Mouse (Mus musculus) skeletal muscle tissue, adult 2 months (tissue): Measurements from ENCODE around the gene Fhit.
A peak's percentile ranks its signal among the peaks of the same experiment; 100 is the strongest.

Experiments
- DNase-seq: peaks from one replicate; pipeline ENCODE4 v3.0.0-alpha.2; 2012; ENCODE audit warnings: low read depth, low spot score

Gene Fhit

DNA sequence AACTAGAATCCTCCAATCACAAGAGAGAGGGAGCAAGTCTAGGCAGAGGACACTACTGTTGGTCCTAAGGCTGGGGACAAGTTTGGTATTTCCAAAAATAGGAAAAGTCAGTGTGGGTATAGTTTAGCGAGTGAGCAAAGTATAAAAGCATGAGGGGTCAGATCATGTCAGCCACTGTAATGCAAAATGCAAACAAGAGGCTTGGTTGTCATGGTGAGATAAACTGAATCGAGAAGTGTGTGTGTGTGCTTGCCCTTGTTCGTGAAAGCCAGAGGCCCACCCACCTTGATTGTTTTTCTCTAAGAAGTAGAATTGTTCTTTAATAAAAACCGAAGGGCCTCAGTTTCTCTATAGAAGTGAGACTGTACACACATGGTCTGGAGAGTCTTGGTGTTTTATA, 1465.8 kb downstream of the Fhit start:
- DNase-seq, result no peak

DNA sequence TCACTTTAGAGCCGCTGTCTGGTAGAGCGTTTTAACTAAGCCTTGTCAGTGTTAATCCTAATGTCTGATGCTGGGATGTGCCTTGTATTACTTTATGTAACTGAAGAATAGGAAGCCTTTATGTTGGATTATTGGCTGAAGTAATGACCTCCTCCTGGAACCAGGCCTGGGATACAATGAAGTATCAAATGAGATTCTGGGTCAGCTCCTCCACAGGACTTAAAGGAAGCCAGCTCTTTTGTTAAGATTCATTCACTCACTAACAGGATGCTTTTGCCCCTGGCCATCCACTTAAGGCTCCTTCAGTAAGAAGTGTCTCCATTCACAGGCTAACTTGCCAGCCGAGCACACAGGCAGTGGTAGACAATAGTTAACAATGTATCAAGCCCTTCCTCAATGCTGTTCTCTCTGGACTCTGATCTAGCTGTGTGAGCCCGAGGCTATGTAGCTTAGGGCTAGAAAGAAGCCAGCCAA, 1466.6 kb downstream of the Fhit start:
- no peak for DNase-seq

GRCm38 (mm10) chr14:9688664-9689257, 1473.1 kb downstream of the Fhit start:
- DNase-seq, result no peak

DNA sequence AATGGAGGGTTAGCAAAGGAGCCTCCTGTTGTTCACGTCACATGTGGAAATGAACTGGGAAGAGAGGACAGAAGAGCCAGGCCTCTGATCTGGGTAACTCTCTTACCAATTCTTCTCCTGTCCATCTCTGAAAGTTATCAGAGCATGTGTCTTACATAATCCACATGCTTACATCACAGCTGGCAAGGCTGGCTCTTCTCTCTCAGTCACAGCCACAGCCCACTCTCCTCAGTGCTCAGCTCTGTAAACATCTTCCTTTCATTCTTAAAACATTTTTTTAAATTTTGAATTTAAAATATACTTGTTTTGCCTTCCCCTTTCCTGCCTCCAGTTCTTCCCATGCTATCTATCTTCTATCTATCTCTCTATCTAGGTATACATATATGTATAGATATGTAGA, 1477.5 kb downstream of the Fhit start:
- peak; percentile 11 for DNase-seq

DNA sequence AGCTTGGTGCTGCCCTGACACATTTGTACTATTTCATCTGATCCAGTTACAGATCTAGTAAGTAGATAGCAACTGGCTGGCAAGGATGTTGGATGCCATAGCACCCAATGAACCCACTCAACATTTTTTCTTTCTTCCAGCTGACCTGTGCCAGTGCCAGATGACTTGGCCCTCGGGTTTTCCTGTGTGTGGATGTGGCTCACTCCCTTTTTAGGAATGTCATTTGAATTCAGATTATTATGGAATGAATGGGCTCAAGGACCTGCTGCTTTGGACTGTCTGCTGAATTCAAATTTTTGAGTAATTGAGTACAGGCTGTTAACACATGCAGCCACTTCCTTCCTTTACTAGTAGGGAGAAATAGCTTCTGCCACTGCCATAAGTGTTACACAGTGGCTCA, 1489.1 kb downstream of the Fhit start:
- no peak for DNase-seq

DNA sequence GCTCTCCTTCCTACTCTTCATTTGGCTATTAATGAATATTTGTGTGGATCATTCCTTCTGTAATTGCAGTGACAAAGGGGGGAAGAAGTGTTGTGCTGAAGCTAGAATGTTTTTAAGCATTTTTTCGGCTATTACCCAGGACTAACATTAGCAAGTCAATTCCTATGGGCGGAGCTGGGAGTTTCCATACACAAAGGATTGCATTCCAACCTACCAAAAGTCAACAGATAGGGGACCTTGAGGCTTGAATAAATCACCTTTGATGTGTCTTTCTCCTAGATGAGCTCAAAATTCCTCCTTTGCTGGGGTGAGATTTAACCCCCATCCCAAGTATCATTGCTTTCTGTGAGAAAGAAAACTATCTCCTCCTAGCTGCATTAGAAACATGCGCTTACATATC, 1490.1 kb downstream of the Fhit start:
- no peak for DNase-seq

GRCm38 (mm10) chr14:9669766-9670165, 1492.1 kb downstream of the Fhit start:
- DNase-seq, result no peak

GRCm38 (mm10) chr14:9658445-9658844, 1503.4 kb downstream of the Fhit start:
- DNase-seq, result no peak

DNA sequence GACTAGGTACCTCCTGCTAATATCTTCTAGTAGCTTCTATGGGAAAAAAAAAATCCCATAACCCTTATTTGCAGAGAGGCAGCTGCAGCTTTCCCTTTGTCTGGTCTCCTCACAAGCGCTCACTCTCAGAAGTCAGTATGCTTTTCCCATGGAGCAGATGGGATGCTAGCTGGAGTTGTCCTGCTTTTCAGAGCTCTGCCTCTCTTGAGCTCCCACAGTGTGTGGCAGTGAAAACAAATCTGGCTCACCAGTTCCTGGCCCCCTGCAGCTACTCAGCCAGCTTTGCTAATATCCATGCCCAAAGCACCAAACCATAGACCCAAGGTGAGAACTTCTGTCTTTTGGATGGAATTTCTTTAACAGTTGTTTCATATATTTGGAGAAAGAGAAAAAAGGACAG, 1510.4 kb downstream of the Fhit start:
- no peak for DNase-seq

DNA sequence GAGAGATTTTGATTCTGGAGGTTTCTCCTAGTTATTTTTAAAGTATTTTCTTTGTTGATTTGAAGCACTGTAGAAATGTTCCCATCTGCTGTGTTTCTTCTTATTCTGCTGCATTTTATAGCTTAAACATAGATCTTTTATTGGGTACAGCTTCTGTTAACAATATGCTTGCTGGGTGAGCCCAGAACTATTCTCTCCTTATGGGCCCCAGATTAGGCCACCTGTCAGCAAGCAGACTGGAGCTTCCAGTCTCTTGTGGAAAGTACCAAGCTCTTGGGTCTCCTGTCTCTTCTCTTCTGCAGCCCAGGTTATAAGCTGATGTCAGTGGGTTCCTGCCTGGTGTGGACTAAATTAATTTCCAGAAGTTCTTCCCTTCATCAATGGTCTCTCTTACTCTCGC, 1513.4 kb downstream of the Fhit start:
- no peak for DNase-seq

- no peak for DNase-seq
These were observed 1515.6 kb downstream of the Fhit start for GRCm38 (mm10) chr14:9646233-9646632.

DNA sequence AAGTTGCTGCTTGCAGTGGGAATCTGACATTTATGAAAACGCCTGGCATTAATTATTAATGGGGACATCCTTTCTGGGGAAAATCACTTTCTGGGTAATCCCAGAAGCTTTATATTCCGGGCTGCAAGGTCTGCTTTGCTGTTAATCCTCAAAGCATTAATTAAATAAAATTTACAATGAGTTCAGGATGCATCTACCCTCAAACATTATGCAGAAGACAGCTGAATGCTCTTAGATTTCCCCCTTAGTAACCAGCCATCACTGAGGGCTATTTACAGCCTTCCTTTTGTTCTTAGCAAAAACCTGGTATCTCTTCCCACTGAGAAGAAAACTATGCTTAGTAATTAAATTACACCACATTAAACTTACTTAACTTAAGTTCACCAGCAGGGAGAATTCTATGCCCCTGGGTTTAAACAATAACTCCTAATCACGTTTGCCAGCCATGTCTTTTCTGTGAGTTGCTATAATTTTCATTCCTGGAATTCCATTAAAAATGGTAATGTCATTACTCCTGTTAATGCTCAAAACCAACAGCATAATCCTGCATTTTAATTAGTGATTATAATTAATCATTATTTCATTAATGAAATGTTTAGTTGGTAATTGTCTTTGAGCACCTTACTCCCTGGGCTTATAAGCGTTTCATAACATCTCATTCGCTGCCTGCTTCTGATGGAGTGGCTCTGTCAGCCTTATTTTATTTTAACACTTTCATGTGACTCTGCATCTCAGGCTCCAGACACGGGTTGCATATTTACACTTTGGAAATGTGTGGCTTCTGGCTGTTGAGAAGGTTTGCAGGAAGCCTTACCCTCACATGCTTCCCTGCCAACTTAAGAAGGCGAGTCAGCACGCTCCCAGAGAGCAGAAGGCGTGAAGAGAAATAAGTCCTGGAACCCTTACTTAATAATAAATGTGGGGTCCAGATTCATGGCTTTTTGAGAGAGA, 1517.3 kb downstream of the Fhit start:
- DNase-seq, result no peak

DNA sequence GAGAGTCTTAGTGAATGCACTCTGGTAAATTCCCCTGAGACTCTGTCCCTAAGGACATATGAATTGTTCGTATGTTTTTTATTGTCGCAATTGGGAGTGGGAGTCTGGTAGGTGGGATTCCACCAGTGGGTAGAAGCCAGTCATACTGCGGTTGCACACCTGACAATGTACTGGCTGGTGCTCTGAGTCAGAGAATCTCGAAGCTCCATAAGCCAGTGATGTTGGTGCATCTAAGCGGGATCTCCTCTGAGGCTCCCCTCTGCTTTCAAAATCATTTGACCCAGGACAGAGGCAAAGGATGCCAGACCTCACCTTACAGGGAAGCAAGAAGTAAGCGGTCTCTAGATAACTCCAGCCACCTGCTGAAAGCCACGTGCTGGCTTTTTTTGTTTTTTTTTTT, 1518.1 kb downstream of the Fhit start:
- DNase-seq, result no peak

- no peak for DNase-seq
These were observed 1519.2 kb downstream of the Fhit start for GRCm38 (mm10) chr14:9642628-9643027.

GRCm38 (mm10) chr14:9642068-9642467, 1519.8 kb downstream of the Fhit start:
- no peak for DNase-seq

DNA sequence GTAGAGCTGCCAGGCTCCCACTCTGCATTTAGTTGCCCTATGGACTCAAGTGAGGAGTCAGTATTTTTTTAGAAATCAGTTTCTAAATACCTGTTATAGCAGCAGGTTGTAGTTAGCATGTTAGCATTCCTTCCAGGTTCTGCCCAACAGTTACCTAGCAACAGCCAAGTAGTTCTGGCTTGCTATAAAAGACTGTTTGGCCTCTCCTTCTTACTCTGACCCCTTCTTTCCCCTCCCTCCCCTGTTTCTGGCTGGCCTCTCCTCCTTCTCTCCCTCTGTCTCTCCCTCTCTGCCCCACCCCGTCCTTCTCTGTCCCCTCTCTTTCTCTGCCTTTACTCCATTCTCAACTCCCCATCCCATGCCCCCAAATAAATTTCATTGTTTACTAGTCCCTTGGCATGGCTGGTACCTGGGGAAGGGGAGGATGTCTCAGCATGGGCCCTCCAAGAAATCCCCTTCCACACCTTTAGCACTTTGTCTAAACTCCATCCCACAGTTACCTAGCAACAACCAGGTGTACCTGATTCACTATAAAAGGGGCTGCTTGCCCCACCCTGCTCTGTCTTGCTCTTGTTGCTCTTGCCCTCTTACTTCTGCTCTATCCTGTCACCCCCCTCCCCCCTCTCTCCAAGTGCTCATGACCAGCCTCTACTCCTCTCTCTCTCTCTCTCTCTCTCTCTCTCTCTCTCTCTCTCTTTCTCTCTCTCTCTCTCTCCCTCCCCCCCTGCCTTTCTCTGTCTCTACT, 1527.4 kb downstream of the Fhit start:
- no peak for DNase-seq

- no peak for DNase-seq
These were observed 1529.3 kb downstream of the Fhit start for GRCm38 (mm10) chr14:9632537-9632936.

- DNase-seq, result peak; percentile 32
These were observed 1538.4 kb downstream of the Fhit start for GRCm38 (mm10) chr14:9623219-9624043.

- peak; percentile 20 for DNase-seq
These were observed 1540.8 kb downstream of the Fhit start for GRCm38 (mm10) chr14:9620902-9621540.

DNA sequence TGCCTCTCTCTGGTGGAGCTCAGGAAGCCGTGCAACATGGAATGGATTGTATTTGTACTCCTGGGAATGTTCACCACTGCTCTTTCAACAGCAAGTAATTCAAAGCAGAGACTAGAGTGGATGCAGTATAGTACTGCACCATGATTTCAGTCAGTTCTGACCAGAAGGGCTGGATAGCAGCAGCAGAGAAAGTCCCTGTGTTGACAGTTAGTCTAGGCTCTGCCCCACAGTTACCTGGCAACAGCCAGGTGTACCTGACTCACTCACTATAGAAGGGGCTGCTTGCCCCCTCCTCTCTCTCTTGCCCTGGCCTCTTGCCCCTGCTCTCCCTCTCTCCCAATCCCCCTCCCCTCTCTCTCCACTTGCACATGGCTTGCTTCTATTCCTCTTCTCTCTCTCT, 1542.0 kb downstream of the Fhit start:
- DNase-seq, result no peak

DNA sequence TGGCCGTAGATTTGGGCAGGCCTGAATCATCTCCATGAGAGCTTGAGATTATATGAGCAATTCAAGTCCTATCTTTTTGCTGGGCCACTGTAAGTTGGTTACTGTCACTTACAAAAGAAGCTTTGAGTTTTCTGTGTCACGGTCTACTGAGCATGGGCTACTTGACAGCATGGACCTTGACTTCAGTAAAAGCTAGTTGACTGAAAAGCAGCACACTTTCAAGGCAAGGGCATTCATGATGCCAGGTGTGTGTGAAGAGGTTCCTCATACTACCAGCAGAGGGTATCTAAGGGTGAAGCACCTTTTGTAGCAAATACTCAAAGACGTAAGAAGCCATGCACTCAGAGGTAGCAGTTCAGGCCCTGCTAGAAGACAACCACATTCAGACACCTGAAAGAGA, 1548.7 kb downstream of the Fhit start:
- DNase-seq, result no peak
